Mouse (Mus musculus): ENCODE measurements around the gene Dach1. TPM values are rescaled to one million over a fixed set of nuclear protein-coding genes. Genes with fewer than 3 reads are reported as not detected.

Dach1 gene
- polyA plus RNA-seq, 1 experiment, result 3.0 TPM

DNA sequence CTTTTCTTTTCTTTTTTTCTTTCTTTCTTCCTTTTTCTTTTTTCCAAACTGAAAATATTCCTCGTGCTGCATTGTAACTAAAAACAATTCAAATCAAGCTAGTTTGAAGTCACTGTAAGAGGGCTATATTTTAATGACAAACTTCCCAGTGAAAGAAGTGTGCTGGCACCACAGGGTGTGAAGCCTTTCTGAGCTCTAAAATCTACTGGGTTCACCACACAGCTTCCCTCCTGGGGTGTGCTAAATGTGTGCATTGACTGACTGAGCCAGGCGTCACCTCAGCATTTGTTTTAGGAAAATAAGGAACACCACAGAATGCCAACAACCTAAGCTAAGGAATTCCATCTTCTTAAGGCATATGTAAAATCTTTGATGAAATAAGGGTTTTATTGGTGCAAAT, 224.1 kb downstream of the Dach1 start:
- Histone ChIP-seq H3K4me1 (ENCODE audit: control insufficient read depth, insufficient read depth, low read length) (no peaks in the 10 kb centered on the region), H3K27ac (ENCODE audit: insufficient read depth, low read length) (no peak overlapping the region), H3K4me3 (ENCODE audit: insufficient read depth, low read length) (no peak overlapping the region)
- TF ChIP-seq POLR2A (IDR thresholded peaks at IDR 0.05; ENCODE audit: extremely low read depth, insufficient read depth, low read length), result no peak
- no peak for TF ChIP-seq CTCF (IDR thresholded peaks at IDR 0.05; ENCODE audit: extremely low read depth, insufficient read depth, low read length)

DNA sequence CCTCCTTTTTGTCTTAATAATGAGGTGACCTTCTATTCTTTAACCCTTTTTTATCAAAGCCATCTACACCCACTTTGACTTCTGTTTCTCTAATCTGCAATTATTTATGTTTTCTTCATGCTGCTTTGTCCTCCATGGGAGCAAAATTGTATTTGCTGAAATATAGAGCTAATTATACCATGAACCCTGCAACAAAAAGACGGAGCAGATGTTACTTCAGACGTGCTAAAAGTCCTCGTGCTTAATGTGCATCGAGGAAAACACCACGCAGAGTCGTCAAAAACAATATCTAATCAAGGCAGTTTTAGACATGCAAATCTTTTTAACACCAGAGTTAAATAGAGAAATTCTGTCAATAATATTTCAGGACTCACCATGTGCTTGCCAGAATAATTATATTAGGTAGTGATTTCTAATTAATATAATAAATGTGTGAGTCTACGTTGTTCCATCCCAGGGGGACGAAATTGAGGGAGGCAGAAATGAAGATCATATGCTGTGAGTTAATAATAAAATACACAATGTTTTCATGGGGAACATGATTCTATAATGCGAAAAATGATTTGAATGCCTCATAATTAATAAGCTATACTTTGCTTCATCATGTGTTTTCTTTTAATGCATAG, 224.8 kb downstream of the Dach1 start:
- Histone ChIP-seq H3K4me1 (ENCODE audit: control insufficient read depth, insufficient read depth, low read length) (no peaks in the 10 kb centered on the region), H3K27ac (ENCODE audit: insufficient read depth, low read length) (no peak overlapping the region), H3K4me3 (ENCODE audit: insufficient read depth, low read length) (no peak overlapping the region)
- TF ChIP-seq CTCF (IDR thresholded peaks at IDR 0.05; ENCODE audit: extremely low read depth, insufficient read depth, low read length) (no peak), POLR2A (IDR thresholded peaks at IDR 0.05; ENCODE audit: extremely low read depth, insufficient read depth, low read length) (no peak)

- H3K4me3 ChIP-seq (ENCODE audit: insufficient read depth, low read length), result no peak overlapping the region
- no peak overlapping the region for H3K27ac ChIP-seq (ENCODE audit: insufficient read depth, low read length)
- H3K4me1 ChIP-seq (ENCODE audit: control insufficient read depth, insufficient read depth, low read length), result no peaks in the 10 kb centered on the region
- TF ChIP-seq CTCF (IDR thresholded peaks at IDR 0.05; ENCODE audit: extremely low read depth, insufficient read depth, low read length), result no peak
- TF ChIP-seq POLR2A (IDR thresholded peaks at IDR 0.05; ENCODE audit: extremely low read depth, insufficient read depth, low read length), result no peak
Measured at GRCm38 (mm10) chr14:97942361-97942760, 227.2 kb downstream of the Dach1 start.

- TF ChIP-seq POLR2A (IDR thresholded peaks at IDR 0.05; ENCODE audit: extremely low read depth, insufficient read depth, low read length), result no peak
- no peak overlapping the region for H3K27ac ChIP-seq (ENCODE audit: insufficient read depth, low read length)
- no peak overlapping the region for H3K4me3 ChIP-seq (ENCODE audit: insufficient read depth, low read length)
- no peaks in the 10 kb centered on the region for H3K4me1 ChIP-seq (ENCODE audit: control insufficient read depth, insufficient read depth, low read length)
Measured at GRCm38 (mm10) chr14:97896622-97897021, 272.9 kb downstream of the Dach1 start.

DNA sequence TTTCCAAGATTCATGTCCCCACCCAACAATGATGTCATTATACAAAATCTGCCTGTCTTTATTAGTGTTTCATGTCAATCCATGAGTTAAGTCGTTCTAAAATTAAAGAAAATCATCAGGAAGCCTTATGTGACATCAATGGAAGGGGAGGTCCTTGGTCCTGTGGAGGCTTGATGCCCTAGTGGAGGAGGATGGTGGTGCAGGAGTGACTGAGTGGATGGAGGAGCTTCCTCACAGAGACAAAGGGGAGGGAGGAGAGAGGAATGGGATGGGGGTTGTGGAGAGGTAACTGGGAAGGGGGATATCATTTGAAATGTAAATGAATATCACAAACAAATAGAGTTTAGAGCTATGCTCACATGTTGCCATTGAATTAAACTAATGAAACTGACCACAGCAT, 287.6 kb downstream of the Dach1 start:
- TF ChIP-seq CTCF (IDR thresholded peaks at IDR 0.05; ENCODE audit: extremely low read depth, insufficient read depth, low read length) (no peak), POLR2A (IDR thresholded peaks at IDR 0.05; ENCODE audit: extremely low read depth, insufficient read depth, low read length) (no peak)
- H3K4me3 ChIP-seq (ENCODE audit: insufficient read depth, low read length), result no peak overlapping the region
- no peaks in the 10 kb centered on the region for H3K4me1 ChIP-seq (ENCODE audit: control insufficient read depth, insufficient read depth, low read length)
- no peak overlapping the region for H3K27ac ChIP-seq (ENCODE audit: insufficient read depth, low read length)

GRCm38 (mm10) chr14:97871001-97871400, 298.6 kb downstream of the Dach1 start:
- Histone ChIP-seq H3K27ac (ENCODE audit: insufficient read depth, low read length) (no peak overlapping the region), H3K4me3 (ENCODE audit: insufficient read depth, low read length) (no peak overlapping the region), H3K4me1 (ENCODE audit: control insufficient read depth, insufficient read depth, low read length) (no peaks in the 10 kb centered on the region)
- TF ChIP-seq CTCF (IDR thresholded peaks at IDR 0.05; ENCODE audit: extremely low read depth, insufficient read depth, low read length), result no peak
- no peak for TF ChIP-seq POLR2A (IDR thresholded peaks at IDR 0.05; ENCODE audit: extremely low read depth, insufficient read depth, low read length)

GRCm38 (mm10) chr14:97858384-97858783, 311.2 kb downstream of the Dach1 start:
- TF ChIP-seq POLR2A (IDR thresholded peaks at IDR 0.05; ENCODE audit: extremely low read depth, insufficient read depth, low read length) (no peak), CTCF (IDR thresholded peaks at IDR 0.05; ENCODE audit: extremely low read depth, insufficient read depth, low read length) (no peak)
- no peak overlapping the region for H3K4me3 ChIP-seq (ENCODE audit: insufficient read depth, low read length)
- H3K4me1 ChIP-seq (ENCODE audit: control insufficient read depth, insufficient read depth, low read length), result no peaks in the 10 kb centered on the region
- H3K27ac ChIP-seq (ENCODE audit: insufficient read depth, low read length), result no peak overlapping the region

DNA sequence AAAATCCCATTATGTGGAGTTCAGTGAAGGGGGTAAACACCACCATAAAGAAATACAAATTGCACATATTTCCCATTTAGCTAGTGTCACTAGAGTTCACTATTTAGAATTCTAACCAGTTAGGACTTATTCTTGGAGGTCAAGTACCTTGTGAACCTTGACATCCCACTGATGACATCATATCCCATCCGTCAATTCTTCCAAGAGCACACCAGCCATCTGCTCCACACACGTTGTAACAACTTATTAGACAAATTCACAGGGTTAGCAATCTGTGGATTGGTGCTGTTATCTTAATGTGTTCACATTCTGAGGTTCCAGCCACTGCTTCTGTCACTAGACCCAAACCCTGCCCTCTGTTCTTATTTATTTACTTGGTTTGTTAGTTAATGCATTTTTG, 312.3 kb downstream of the Dach1 start:
- Histone ChIP-seq H3K4me1 (ENCODE audit: control insufficient read depth, insufficient read depth, low read length) (no peaks in the 10 kb centered on the region), H3K27ac (ENCODE audit: insufficient read depth, low read length) (no peak overlapping the region), H3K4me3 (ENCODE audit: insufficient read depth, low read length) (no peak overlapping the region)
- TF ChIP-seq POLR2A (IDR thresholded peaks at IDR 0.05; ENCODE audit: extremely low read depth, insufficient read depth, low read length) (no peak), CTCF (IDR thresholded peaks at IDR 0.05; ENCODE audit: extremely low read depth, insufficient read depth, low read length) (no peak)

DNA sequence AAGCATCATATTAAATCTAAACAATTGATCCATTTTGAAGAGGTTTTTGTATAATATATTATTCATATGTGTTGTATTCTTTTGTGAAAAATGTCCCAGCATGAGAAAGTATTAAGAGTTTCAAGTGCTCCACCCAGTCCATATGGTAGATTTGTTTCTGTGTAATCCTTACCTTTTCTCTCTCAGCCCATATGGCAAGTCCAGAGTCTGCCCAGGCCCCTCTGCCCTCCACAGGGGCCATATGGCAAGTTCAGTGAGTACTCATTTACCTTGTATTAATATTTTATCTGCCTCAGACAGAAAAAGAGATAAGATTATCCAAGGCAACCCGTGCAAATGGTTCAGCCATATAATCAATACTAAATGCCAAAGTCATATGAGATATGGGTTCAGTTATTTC, 314.2 kb downstream of the Dach1 start:
- Histone ChIP-seq H3K4me1 (ENCODE audit: control insufficient read depth, insufficient read depth, low read length) (no peaks in the 10 kb centered on the region), H3K4me3 (ENCODE audit: insufficient read depth, low read length) (no peak overlapping the region), H3K27ac (ENCODE audit: insufficient read depth, low read length) (no peak overlapping the region)
- TF ChIP-seq POLR2A (IDR thresholded peaks at IDR 0.05; ENCODE audit: extremely low read depth, insufficient read depth, low read length), result no peak
- no peak for TF ChIP-seq CTCF (IDR thresholded peaks at IDR 0.05; ENCODE audit: extremely low read depth, insufficient read depth, low read length)

- Histone ChIP-seq H3K4me1 (ENCODE audit: control insufficient read depth, insufficient read depth, low read length) (no peaks in the 10 kb centered on the region), H3K4me3 (ENCODE audit: insufficient read depth, low read length) (no peak overlapping the region), H3K27ac (ENCODE audit: insufficient read depth, low read length) (no peak overlapping the region)
- no peak for TF ChIP-seq CTCF (IDR thresholded peaks at IDR 0.05; ENCODE audit: extremely low read depth, insufficient read depth, low read length)
- no peak for TF ChIP-seq POLR2A (IDR thresholded peaks at IDR 0.05; ENCODE audit: extremely low read depth, insufficient read depth, low read length)
Measured at GRCm38 (mm10) chr14:97850486-97850885, 319.1 kb downstream of the Dach1 start.
